Mouse (Mus musculus): Measurements from ENCODE around the gene Tbc1d5.
"Not testable (repeated sequence)": the region's sequence is repeated elsewhere in the genome, so short reads cannot be mapped to it uniquely, and the experiment has no call there.

Gene Tbc1d5

DNA sequence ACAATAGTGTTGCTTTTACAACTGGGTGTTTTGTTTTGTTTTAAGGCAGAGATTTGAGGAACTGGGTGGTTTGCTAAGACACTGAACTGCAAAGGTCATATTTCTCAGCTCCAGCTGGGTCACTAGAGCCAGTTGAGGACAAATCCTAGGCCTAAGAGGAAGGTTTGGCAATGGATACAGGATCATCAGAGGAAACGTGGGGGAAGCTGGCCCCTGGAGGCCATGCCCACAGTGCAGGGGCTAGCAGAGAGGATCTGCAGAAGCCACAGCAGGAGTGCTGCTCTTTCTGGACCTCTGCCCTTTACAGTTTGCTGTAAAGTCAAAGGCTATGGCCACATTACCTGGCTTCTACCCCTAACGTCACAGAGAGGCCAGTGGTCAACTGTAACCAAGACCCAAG is 428.3 kb downstream of the Tbc1d5 start:
- no peak for DNase-seq (ENCODE audit: low spot score in 2 of 2)

DNA sequence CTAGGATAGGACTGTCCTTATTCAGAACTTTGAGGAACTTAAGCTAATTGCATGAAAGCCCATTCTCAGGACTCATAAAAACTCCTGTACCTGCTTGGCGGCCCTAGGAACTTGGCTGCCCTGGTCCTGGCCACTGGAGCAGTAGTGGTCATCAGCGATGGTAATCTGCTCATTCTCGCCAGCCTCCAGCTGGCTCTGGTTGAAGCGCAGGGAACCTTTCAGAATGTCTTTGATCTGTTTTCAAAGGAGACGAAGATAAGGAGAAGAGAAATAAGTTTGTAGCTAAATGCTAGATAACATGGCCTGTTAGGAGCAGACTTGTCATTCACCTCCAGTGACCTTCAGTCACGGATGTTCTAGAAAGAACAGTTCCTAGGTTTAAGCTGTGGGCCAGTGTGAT is 437.8 kb downstream of the Tbc1d5 start:
- DNase-seq (ENCODE audit: low spot score in 2 of 2), result no peak

DNA sequence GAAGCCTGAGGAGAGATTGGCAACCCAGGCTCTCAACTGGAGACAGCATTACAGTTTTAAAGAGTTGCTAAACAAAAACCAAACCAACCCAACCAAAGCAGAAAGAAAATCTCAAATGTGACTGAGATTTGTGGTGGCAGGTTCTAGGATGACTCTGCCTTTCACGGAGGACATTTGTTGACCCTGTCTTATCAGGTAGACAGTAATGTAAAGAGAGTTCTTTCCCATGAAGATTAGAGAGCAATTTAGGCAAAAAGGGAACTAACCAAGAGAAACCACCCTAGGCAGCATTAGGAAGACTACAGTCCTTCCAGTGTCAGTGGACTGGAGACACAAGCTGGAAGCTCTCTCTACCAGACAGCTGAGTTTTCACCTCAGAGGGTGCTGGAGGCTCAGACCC is 438.3 kb downstream of the Tbc1d5 start:
- no peak for DNase-seq (ENCODE audit: low spot score in 2 of 2)

DNA sequence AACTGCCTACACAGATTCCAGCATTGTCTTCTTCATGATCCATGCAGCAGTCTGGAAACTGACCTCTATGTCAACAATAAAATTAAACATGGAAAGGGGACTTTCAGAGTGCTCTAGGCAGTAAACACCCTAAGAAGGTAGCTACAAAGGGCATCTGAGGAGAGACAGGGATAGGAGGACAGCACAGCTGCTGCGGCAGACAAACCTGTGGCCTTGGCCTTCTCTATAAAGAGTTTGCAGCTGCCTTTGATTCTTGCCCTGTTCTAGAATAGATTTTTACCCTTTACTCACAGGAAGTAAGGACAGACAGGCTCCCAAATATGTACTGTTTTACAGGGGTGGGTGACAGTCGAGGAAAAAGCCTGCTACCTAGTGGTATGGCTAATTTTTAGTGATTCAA is 440.7 kb downstream of the Tbc1d5 start:
- DNase-seq (ENCODE audit: low spot score in 2 of 2), result no peak

DNA sequence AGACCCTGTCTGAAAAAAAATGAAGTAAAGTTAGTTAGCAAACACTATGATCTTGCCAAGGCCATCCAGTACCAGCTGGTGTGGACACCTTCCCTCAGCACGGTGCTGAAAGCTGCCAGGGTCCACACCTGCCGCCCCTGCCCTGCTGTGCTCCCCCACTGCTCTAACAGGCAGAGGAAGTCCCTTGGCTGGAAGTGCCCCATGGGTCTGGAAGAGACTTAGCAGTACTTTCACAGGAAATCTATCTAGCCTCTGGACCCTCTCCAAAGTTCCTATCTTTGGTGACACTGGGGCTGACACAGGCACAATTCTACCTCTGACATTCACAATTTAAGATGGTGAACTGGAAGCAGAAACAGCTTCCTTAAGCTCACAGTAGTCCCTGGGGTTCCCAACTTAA is 442.1 kb downstream of the Tbc1d5 start:
- no peak for DNase-seq (ENCODE audit: low spot score in 2 of 2)

DNA sequence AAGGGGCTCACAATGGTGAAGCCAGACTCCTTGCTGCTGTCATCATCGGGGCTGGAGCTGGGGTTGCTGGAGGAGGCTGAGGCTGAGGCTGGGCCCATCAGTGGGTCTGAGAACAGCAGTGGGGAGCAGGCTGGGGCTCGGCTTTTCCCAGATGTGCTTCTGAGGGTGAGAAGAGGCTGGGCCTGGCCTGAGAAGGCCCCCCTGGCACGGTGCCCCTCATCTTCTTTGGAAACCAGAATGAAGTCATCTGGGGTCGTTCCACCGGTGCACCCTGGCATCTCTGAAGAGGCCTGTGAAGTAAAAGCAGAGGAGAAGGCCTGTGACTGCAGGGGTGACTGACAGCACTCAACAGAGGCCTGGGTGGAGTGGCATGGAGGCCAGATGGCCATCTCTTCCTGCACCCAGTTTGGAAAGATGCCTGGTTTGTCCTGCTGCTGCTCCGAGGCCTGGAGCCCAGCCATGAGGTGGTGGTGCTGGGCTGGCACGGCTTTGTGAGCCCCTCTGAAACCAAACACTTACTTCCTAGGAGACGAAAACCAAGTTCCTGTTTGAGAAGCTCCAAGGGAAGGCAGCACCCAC is 443.1 kb downstream of the Tbc1d5 start:
- DNase-seq (ENCODE audit: low spot score in 2 of 2), result no peak

DNA sequence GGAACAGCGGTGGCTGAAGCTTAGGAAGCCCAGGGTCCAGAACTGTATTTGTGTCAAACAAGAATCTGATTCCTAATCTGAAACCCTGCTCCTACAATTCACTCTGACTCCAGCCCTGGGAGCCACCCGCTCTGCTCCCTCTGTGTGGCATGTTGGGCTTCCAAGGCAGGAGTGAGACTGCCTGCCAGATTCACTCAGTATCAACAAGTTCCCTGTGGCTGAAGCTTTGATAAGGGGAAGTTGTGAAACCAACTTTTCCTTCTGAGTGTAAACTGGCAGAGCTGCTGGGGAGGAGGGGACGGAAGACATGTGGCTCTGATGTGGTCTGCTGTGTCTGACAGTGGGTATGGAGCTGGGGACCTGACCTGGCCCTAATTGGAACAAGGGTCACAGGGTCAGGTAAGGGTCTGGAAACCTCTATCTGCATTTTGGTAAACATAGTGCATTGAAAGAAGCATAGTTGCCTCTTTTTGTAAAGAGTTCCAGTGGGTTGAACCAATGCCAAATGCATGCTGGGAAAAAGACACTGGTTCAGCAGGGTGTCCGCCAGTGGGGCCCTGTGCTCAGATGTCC is 443.7 kb downstream of the Tbc1d5 start:
- DNase-seq (ENCODE audit: low spot score in 2 of 2), result no peak

DNA sequence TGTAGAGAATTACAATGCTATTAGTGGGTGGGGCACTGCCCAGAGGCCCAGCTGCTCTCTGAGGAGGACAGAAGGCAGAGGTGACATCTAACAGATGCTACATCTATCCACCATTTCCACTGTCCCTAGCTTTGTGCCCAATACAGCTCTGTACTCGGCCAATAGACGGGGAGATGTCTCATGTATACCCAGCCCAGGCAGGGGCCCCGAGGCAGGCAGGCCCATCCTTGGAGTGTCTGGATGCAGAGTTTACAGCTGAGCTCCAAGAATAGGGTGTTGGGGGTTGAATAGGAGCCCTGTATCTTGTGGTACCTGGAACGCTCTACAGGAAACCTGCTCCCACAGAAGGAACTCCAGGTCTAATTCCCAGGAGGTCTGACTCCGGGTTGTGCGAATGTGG is 444.4 kb downstream of the Tbc1d5 start:
- no peak for DNase-seq (ENCODE audit: low spot score in 2 of 2)

DNA sequence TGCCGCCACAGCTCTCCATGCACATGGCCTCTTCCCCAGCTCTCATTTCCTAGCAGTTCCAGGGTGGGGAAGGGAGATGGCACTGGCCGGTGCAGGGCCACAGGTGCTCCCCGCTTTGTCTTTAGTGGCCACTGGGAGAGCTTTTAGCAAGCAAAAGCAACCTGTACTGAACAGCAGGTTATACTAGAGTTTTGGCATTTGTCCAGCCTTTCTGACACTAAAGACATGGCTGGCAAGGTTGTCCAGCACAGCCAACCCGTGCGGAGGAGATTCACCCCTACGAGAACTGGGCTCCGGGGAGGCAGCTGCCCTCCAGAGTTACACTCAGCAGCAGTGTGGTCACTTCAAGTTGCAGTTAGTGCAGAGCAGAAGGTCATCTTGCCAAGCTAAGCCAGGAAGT is 445.8 kb downstream of the Tbc1d5 start:
- no peak for DNase-seq (ENCODE audit: low spot score in 2 of 2)

DNA sequence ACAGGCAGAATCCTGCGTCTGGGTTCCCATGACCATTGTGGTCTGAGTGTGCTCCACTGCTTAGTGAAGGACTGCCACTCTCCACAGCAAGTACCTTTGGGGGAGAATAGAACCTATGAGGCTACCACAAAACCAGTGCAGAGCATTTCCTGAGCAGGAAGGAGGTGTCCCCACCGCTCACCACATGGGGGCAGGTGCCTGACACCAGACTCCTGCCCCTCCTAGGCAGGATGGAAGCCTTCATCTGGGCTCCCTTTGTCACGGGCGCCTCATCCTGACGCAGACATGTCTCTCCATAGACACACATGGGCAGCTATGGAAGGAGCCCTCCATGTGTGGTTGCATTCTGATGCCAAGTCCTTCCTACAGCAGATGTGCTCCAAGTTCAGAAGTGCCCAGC is 447.3 kb downstream of the Tbc1d5 start:
- peak in 1 of 2 experiments; percentile 32 for DNase-seq (ENCODE audit: low spot score in 2 of 2)

DNA sequence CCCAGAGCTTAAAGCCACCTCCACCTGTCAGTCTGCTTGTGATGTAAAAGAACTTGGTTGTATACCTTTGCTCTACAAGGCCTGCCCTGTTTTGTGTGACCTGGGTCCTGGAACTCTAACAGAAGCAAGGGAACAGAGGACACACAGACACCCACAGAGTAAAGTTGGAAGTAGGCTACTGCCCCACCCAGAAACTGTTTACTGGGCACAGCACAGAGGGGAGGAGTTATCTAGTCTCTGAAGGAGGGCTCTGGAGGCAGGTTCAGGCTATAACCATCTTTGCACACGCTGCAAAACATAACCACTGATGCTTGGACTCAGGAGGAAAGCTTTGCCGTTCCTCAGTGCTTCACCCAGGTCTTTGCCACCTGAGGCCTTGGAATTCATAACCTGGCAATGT is 448.3 kb downstream of the Tbc1d5 start:
- DNase-seq (ENCODE audit: low spot score in 2 of 2), result no peak

DNA sequence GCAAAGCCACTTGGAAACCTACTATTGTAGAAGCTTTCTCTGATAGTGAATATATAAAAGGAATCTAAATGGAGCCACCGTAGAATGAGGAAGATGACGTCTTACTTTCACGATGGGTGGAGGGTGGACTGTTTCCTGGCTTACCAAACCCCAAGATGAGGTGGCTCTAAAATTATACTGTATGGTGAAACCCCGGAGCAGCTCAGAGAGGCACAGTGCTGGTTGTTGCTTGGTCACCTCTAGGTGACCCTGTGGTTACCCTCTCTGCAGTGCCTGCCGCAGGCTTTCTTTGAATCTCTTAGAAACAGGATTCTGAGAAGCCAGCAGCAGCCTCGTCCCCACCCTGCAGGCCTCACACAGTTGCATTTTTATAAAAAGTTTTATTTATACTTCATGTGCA is 449.6 kb downstream of the Tbc1d5 start:
- DNase-seq (ENCODE audit: low spot score in 2 of 2), result no peak

DNA sequence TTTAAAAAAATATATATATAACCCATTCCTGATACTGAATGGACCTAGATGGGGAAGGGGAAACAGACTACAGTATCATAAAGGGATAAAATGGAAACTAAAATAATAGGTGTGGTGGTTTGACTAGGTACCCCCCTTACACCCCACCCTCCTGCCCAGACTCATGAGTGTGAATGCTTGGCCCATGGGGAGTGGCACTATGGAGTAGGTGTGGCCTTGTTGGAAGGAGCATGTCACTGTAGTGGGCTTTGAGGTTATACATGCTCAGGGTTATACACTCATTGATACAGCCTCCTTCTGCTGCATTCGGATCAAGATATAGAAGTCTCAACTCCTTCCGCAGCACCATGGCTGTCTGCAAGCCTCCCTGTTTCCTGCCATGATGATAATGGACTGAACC is 450.1 kb downstream of the Tbc1d5 start:
- no peak for DNase-seq (ENCODE audit: low spot score in 2 of 2)

DNA sequence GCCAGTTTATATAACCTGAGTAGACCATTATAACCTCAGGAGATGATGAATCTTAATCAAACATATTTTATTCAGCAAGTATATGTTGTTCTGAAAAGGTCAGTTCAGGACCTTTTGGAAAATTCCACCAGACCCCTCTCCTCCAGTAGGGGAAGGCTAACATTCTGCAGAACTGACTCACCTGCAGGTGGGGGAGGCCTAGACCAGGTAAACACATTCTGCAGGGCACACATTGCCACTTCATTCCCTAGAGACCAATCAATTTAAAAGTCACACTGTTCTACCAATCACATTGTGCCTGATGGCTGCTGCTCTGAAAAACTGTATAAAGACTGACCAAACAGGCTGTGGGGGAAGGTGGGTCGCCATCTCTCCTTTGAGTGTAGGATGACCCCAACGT is 452.9 kb downstream of the Tbc1d5 start:
- no peak for DNase-seq (ENCODE audit: low spot score in 2 of 2)

DNA sequence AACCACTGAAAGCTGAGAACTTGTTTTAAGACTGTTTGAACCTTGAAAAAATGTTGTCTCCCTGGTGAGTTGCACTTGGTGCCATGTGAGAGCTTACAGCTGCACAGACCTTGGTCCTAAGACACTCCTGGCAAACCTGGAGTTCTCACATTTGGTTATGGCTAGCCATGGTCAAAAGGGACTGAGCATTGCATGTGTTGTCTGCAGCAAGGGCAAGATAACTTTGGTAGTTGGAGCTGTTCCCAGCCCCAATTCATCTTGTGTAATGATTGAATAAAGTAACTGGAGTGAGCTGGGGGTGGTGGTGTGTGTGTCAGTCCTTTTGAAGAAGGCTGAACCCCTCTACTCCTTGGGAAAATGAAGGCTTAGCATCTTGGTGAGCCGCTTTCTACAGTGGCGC is 454.8 kb downstream of the Tbc1d5 start:
- no peak for DNase-seq (ENCODE audit: low spot score in 2 of 2)

DNA sequence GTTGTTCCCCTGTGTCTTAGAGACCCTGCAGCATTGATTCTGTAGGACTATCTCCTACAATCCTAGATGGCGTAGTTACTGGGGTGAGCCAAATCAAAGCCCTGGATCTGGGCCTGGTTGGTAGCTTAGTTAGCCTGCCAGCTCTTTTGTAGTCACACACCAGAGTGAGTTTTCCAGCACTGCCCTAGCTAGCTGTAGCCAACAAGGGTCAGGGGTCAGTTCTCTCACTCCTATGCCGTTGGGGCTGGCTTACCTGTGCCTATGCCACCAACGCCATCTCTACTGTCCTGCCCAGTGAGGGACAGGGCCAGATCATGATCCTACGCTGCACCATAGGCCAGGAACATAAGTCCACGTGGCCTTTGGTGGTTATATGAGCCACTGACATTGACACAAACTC is 461.6 kb downstream of the Tbc1d5 start:
- DNase-seq (ENCODE audit: low spot score in 2 of 2), result no peak

DNA sequence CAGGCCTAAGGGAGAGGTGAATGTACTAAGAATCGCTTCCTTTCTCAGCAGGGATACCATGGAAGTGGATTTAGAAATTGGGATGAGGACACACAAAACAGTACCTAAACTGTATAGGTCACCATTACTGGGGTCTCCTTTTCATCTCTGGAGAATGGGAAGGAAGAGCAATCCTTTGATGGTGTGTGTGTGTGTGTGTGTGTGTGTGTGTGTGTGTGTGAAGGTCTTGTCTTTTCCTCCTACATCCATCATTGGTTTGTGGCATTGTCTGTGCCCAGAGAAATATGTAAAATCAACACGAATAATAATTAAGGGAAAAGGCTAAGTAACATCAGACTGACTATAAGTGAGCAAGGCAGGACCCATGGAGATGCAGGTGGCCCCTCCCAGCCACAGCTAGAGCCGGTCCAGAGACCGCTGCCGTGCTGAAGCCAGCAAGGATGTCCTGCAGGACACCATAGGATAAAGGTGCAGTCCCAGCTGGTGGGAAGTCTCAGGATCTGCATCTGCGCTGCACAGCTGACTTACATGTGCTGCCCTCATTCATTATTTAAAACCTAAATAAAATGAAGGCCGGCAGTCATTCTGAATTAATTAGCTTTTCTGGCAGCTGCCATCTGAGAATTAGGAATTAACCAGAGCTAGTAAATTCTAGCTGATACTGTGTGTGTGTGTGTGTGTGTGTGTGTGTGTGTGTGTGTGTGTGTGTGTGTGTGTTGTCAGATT is 468.5 kb downstream of the Tbc1d5 start:
- no peak for DNase-seq (ENCODE audit: low spot score in 2 of 2)

DNA sequence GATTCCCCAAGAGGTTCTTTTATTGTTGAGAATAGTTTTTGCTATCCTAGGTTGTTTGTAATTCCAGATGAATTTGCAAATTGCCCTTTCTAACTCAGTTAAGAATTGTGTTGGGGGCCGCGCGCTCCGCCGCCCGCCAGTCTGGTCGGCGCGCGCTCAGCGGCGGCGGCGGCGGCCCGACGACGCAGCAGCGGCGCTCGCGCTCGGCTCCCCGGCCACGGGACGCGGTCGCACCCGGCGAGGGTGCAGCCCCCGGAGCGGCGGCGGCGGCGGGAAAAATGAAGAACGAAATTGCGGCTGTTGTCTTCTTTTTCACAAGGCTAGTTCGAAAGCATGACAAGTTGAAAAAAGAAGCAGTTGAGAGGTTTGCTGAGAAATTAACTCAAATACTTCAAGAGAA is 480.7 kb downstream of the Tbc1d5 start:
- not testable (repeated sequence) for DNase-seq (ENCODE audit: low spot score in 2 of 2)

DNA sequence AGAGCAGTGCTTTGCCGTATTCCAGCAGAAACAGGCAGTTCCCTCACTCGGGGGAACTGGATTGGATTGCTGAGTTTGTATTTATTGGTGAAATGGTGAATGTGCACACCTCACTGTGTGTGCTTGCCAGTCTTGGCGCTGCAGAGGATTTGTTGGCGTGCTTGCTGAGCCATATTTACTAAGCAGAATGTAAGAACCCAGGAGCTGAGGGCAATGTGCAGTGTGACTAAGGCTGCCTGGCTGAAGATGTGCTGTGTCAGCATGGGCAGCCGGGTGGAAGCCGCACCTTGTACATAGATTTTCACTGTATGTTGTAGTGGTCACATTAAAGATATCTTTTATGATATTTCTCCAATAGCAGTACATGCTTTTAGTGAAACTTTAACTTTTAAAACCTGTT is 491.0 kb downstream of the Tbc1d5 start:
- DNase-seq (ENCODE audit: low spot score in 2 of 2), result peak in 1 of 2 experiments; percentile 1

DNA sequence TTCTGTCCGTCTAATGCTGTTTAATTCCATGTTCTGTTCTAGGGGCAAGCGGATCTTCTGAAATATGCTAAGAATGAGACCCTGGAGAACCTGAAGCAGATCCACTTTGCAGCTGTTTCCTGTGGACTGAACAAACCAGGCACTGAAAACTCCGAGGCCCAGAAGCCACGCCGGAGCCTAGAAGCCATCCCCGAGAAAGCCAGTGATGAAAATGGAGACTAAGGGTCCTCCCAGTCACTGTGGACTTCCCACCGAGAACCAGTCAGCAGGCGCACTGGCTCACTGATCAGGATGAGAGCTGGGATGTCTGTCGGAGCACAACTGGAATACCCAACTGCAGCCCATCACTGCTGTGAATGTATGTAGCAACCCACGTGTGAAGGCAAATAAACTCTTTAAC is 491.5 kb downstream of the Tbc1d5 start:
- DNase-seq (ENCODE audit: low spot score in 2 of 2), result no peak

DNA sequence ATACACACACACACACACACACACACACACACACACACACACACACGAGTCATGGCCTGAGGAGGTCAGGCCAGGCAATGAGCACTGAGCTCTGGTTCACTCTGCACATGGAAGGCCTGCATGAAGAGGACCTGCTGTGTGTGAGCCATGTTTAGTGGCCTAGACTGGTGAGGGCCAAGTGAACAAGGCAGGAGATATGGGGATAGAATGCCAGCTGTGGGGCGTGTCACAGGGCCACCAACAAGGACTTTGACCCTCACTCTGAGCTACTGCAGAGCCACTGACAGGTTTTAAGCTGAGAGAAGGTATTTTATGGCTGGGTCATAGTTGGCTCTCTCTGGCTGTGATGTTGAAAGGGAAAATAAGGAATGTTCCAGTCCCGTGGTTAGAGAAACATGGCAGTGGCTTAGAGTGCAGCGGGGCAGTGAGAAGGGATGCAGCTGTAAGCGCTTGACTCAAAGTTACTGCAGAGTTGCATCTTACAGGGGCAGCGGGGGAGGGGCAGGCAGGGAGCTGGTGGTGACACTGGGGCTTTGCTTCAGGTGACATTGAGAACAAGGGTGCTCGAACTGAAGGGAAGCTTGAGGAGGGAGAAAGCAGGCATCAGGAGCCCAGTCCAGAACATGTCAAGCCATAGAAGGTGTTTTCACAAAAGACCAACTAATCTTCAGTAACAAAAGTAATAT is 494.0 kb downstream of the Tbc1d5 start:
- DNase-seq (ENCODE audit: low spot score in 2 of 2), result no peak
